Mouse (Mus musculus) B cell, adult 2 months (primary cell): ENCODE results near the gene Fam8a1.
A peak's percentile ranks its signal among the peaks of the same experiment; 100 is the strongest.

ENCODE experiments used
- DNase-seq, 2 experiments: peaks; one replicate each; pipeline ENCODE4 v3.0.0; 2022

Gene Fam8a1

GRCm38 (mm10) chr13:46677721-46678120, 8.4 kb downstream of the Fam8a1 start:
- DNase-seq, result no peak

- DNase-seq, result no peak
These were observed 13.6 kb downstream of the Fam8a1 start for GRCm38 (mm10) chr13:46682921-46683320.

GRCm38 (mm10) chr13:46683370-46683769, 14.0 kb downstream of the Fam8a1 start:
- no peak for DNase-seq

- DNase-seq, result peak; percentile 29 to 35
These were observed 21.4 kb downstream of the Fam8a1 start for GRCm38 (mm10) chr13:46690559-46691241.

- no peak for DNase-seq
These were observed 26.1 kb downstream of the Fam8a1 start for GRCm38 (mm10) chr13:46695296-46695908.

- no peak for DNase-seq
These were observed 26.6 kb downstream of the Fam8a1 start for GRCm38 (mm10) chr13:46695932-46696331.

- peak; percentile 28 to 32 for DNase-seq
These were observed 27.5 kb downstream of the Fam8a1 start for GRCm38 (mm10) chr13:46696788-46697187.

GRCm38 (mm10) chr13:46699372-46699771, 30.1 kb downstream of the Fam8a1 start:
- DNase-seq, result no peak

- DNase-seq, result peak; percentile 16 to 33
These were observed 32.2 kb downstream of the Fam8a1 start for GRCm38 (mm10) chr13:46701486-46701885.

GRCm38 (mm10) chr13:46703138-46703537, 33.8 kb downstream of the Fam8a1 start:
- peak; percentile 44 to 47 for DNase-seq

- DNase-seq, result no peak
These were observed 44.2 kb downstream of the Fam8a1 start for GRCm38 (mm10) chr13:46713486-46713885.

- DNase-seq, result peak; percentile 14 to 23
These were observed 46.8 kb downstream of the Fam8a1 start for GRCm38 (mm10) chr13:46715976-46716639.

GRCm38 (mm10) chr13:46718893-46719400, 49.6 kb downstream of the Fam8a1 start:
- DNase-seq, result peak in 1 of 2 experiments; percentile 16

- DNase-seq, result no peak
These were observed 51.7 kb downstream of the Fam8a1 start for GRCm38 (mm10) chr13:46721009-46721408.

GRCm38 (mm10) chr13:46724371-46724770, 55.0 kb downstream of the Fam8a1 start:
- DNase-seq, result no peak

GRCm38 (mm10) chr13:46725227-46725626, 55.9 kb downstream of the Fam8a1 start:
- DNase-seq, result peak in 1 of 2 experiments; percentile 32

GRCm38 (mm10) chr13:46726288-46727037, 57.1 kb downstream of the Fam8a1 start:
- peak; percentile 38 to 46 for DNase-seq

GRCm38 (mm10) chr13:46727038-46727836, 57.9 kb downstream of the Fam8a1 start:
- DNase-seq, result peak; percentile 77 to 81
